Mouse (Mus musculus) cerebellum, adult 2 months (tissue): ENCODE measurements around the gene Dpp4. TPM values are rescaled to one million over a fixed set of nuclear protein-coding genes. Genes with fewer than 3 reads are reported as not detected.
A peak's percentile ranks its signal among the peaks of the same experiment; 100 is the strongest.

Experiments used
- DNase-seq, 2 experiments: peaks; one replicate each; pipeline ENCODE4 v3.0.0; 2021
- H3K27ac ChIP-seq: fragments of 200-500 bp; 2 replicates; pipeline ENCODE4 v1.5.1; 2012; ENCODE audit warnings: low read length, control low read depth, inconsistent platforms; ENCODE audit not compliant: insufficient read depth
- H3K27me3 ChIP-seq: fragments of 200-500 bp; 2 replicates; pipeline ENCODE4 v1.6.1; 2012; ENCODE audit warnings: inconsistent platforms, mild to moderate bottlenecking, low read length, moderate library complexity; ENCODE audit not compliant: control insufficient read depth, insufficient read depth
- H3K4me1 ChIP-seq: fragments of 200-500 bp; 2 replicates; pipeline ENCODE4 v1.6.1; 2011; ENCODE audit warnings: low read length; ENCODE audit not compliant: control insufficient read depth, insufficient read depth
- H3K4me3 ChIP-seq: fragments of 200-500 bp; replicated peaks from 2 replicates; pipeline ENCODE3; 2011; ENCODE audit warnings: mild to moderate bottlenecking, low read depth, low read length, control low read depth; ENCODE audit not compliant: insufficient read depth
- CTCF ChIP-seq: fragments of 200-500 bp; IDR thresholded peaks from 2 replicates; pipeline ENCODE4 v1.5.1; 2011; ENCODE audit warnings: low read depth, mild to moderate bottlenecking, control low read depth, low read length, moderate library complexity, borderline replicate concordance; ENCODE audit not compliant: insufficient read depth
- POLR2A ChIP-seq: fragments of 200-500 bp; IDR thresholded peaks from 2 replicates; pipeline ENCODE4 v1.6.1; 2011; ENCODE audit warnings: low read length, control low read depth, borderline replicate concordance; ENCODE audit not compliant: insufficient read depth
- WGBS: fragments of 180-500 bp; shearing (Covaris S2); methylation state at CpG from one replicate; pipeline ENCODE4 v1.1.7; 2018; 5-methylcytosine and 5-hydroxymethylcytosine counted together
- polyA plus RNA-seq: library from polyadenylated mRNA; depleted of rRNA; stranded (reverse); fragments of >200 nt; gene quantifications from 2 replicates; pipeline ENCODE4 v1.2.3, GENCODE M21; 2012

Gene Dpp4
- polyA plus RNA-seq, 1 experiment, result 0.85 TPM

DNA sequence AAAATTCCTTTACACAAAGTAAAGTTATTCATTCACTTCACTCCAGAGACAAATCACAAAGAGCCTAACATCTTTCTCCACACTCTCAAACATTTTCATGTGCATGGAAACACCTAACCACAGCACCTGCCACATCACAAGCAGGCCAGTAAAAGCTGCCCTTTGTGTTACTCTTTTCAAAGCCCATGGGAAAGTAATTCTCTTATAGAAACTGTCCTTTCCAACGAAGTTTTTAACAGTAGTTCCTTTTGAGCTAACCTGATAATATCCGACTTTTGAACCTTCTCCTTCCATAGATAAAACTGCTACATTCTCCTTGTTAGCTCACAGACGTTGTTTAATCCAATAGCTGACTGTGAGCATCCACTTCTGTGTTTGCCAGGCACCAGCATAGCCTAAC, 21.7 kb downstream of the Dpp4 start:
- TF ChIP-seq POLR2A (no peak), CTCF (no peak)
- H3K4me1 ChIP-seq, result no peaks in the 10 kb centered on the region
- H3K27ac ChIP-seq, result no peak overlapping the region
- no peak for DNase-seq
- no peak overlapping the region for H3K4me3 ChIP-seq
- 71% methylated on average over 3 of the region's 3 CpGs for WGBS
- H3K27me3 ChIP-seq, result no peaks in the 10 kb centered on the region

DNA sequence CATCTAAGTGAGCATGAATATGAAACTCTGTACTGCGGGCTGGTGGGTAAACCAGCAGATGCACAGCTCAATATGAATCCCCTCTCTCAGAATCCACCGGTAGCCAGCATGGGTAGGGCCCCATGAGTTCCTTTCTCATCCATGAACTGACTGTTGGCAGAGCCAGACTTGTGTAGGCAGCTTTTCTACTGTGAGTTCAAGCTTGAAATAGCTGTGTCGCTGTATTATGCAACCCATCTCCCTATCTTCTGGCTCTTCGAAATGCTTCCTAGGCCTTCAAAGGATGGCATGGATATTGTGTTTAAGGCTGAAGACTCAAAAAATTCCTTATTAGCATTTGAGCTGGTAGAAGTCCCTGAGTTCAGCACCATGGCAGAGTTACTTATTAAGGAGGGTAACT, 23.2 kb downstream of the Dpp4 start:
- H3K27ac ChIP-seq, result no peak overlapping the region
- H3K27me3 ChIP-seq, result no peaks in the 10 kb centered on the region
- H3K4me3 ChIP-seq, result no peak overlapping the region
- 78% methylated on average over 4 of the region's 4 CpGs for WGBS
- DNase-seq, result no peak
- no peak for TF ChIP-seq CTCF
- no peak for TF ChIP-seq POLR2A
- no peaks in the 10 kb centered on the region for H3K4me1 ChIP-seq

- no peaks in the 10 kb centered on the region for H3K4me1 ChIP-seq
- WGBS, result 82% methylated on average over 4 of the region's 4 CpGs
Measured at GRCm38 (mm10) chr2:62383196-62383595, 28.8 kb downstream of the Dpp4 start.

GRCm38 (mm10) chr2:62382440-62382839, 29.6 kb downstream of the Dpp4 start:
- Histone ChIP-seq H3K27me3 (no peaks in the 10 kb centered on the region), H3K4me3 (no peak overlapping the region), H3K4me1 (no peaks in the 10 kb centered on the region), H3K27ac (no peak overlapping the region)
- TF ChIP-seq CTCF (no peak), POLR2A (no peak)
- 75% methylated on average over 5 of the region's 5 CpGs for WGBS
- no peak for DNase-seq

More at GRCm38 (mm10) chr2:62383196-62383595, 28.8 kb downstream of the Dpp4 start:
- no peak overlapping the region for H3K27ac ChIP-seq
- DNase-seq, result no peak
- no peak for TF ChIP-seq POLR2A
- no peak for TF ChIP-seq CTCF
- no peak overlapping the region for H3K4me3 ChIP-seq
- H3K27me3 ChIP-seq, result no peaks in the 10 kb centered on the region

DNA sequence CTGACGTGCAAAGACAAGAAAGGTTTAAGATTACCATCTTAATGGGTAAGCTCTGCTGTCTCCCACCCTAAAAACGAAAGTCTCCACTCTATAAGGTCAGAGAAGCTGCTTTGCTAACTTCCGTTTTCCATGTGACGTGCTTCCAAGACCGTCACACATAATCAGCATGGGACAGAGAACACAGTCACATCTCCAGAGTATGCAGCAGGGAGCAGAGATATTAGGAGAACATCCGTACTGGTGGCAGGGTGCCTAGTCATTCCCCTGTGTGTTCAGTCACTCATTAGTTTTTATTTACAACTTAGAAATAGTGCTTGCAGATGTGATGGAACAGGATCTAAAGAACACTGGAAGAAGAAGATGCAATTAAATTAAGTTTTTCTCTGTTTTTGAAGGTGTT, 30.3 kb downstream of the Dpp4 start:
- TF ChIP-seq POLR2A, result no peak
- no peak for TF ChIP-seq CTCF
- 52% methylated on average over 6 of the region's 6 CpGs for WGBS
- DNase-seq, result no peak
- H3K4me1 ChIP-seq, result no peaks in the 10 kb centered on the region
- H3K27me3 ChIP-seq, result no peaks in the 10 kb centered on the region
- no peak overlapping the region for H3K4me3 ChIP-seq
- H3K27ac ChIP-seq, result no peak overlapping the region

DNA sequence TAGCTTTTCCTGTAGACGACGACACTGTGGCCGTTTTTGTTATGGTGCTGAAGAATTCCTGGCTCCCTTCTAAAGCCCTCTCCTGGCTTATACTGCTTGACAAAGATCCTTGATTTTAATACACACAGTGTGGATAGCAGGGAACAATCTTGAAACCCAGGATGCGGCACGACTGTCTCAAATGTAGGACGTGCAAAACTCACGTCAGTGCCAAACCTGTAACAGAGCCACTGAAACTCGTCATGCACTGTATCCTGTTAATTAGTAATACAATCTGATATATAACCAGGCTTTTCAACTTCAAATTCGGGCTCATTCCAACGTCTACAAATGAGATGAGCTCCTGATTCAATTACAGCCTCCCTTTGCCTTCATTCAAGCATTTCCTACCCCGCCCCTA, 38.3 kb downstream of the Dpp4 start:
- no peak for DNase-seq
- Histone ChIP-seq H3K27me3 (no peaks in the 10 kb centered on the region), H3K4me1 (no peaks in the 10 kb centered on the region; the same call in 1 of the 2 replicates), H3K27ac (no peak overlapping the region), H3K4me3 (no peak overlapping the region)
- 65% methylated on average over 11 of the region's 11 CpGs for WGBS
- TF ChIP-seq POLR2A (no peak), CTCF (no peak)

- H3K4me3 ChIP-seq, result no peak overlapping the region
- TF ChIP-seq POLR2A (no peak), CTCF (no peak)
- no peak overlapping the region for H3K27ac ChIP-seq
- H3K27me3 ChIP-seq, result no peaks in the 10 kb centered on the region
- H3K4me1 ChIP-seq, result peaks cover 3% of the 10 kb centered on the region; the same call in 1 of the 2 replicates
- no peak for DNase-seq
- 55% methylated on average over 2 of the region's 2 CpGs for WGBS
Measured at GRCm38 (mm10) chr2:62370048-62370447, 42.0 kb downstream of the Dpp4 start.

GRCm38 (mm10) chr2:62368349-62369053, 43.5 kb downstream of the Dpp4 start:
- Histone ChIP-seq H3K4me3 (no peak overlapping the region), H3K27me3 (no peaks in the 10 kb centered on the region), H3K4me1 (peaks cover 3% of the 10 kb centered on the region; the same call in 1 of the 2 replicates), H3K27ac (no peak overlapping the region)
- peak; percentile 33 to 62 for DNase-seq
- TF ChIP-seq CTCF (no peak), POLR2A (no peak)
- WGBS, result 19% methylated on average over 5 of the region's 5 CpGs
